Mouse (Mus musculus) left cerebral cortex, adult 2 months (tissue): ENCODE measurements at regions not wholly inside any gene's neighbourhood (a gene's known extent, or its start where the extent isn't known, plus 50 kb on each side); places are given as distances from the start of the nearest gene placed in this dataset.

Source experiments
- DNase-seq, 2 experiments: peaks; one replicate each; pipeline ENCODE4 v3.0.0; 2021 to 2022; ENCODE audit warnings: low spot score in 2 of 2, mixed read lengths in 1 of 2; ENCODE audit errors: extremely low spot score in 1 of 2
- H3K27ac ChIP-seq: fragments of 200-600 bp; 2 replicates; pipeline ENCODE4 v1.8.1; 2022
- H3K4me3 ChIP-seq: fragments of 200-600 bp; 2 replicates; pipeline ENCODE4 v1.8.1; 2022
- CTCF ChIP-seq: fragments of 200-600 bp; IDR thresholded peaks from 2 replicates; pipeline ENCODE4 v1.8.1; 2022; ENCODE audit warnings: antibody characterized with exemption, mild to moderate bottlenecking, moderate library complexity
- intact Hi-C: fragments of 180-260 bp; cut with DNase I; formaldehyde crosslinking; loops from one replicate; pipeline ENCODE4 v1.15.1; 2025

GRCm38 (mm10) chr6:140297561-140297960, 126.3 kb upstream of the Plekha5 start:
- H3K27ac ChIP-seq, result no peak overlapping the region
- intact Hi-C loops, result no loop called here
- DNase-seq, result no peak
- no peak for TF ChIP-seq CTCF
- no peak overlapping the region for H3K4me3 ChIP-seq

- no peak overlapping the region for H3K27ac ChIP-seq
- intact Hi-C loops, result no loop called here
- TF ChIP-seq CTCF, result no peak
- H3K4me3 ChIP-seq, result no peak overlapping the region
- no peak for DNase-seq
Measured at GRCm38 (mm10) chr6:140290109-140290508, 133.7 kb upstream of the Plekha5 start.

- H3K27ac ChIP-seq, result no peak overlapping the region
- intact Hi-C loops, result no loop called here
- TF ChIP-seq CTCF, result no peak
- no peak overlapping the region for H3K4me3 ChIP-seq
- DNase-seq, result no peak
Measured at GRCm38 (mm10) chr6:140288799-140289198, 135.1 kb upstream of the Plekha5 start.

GRCm38 (mm10) chr6:140282285-140282577, 141.6 kb upstream of the Plekha5 start:
- no peak for TF ChIP-seq CTCF
- H3K27ac ChIP-seq, result no peak overlapping the region
- intact Hi-C loops, result no loop called here
- no peak for DNase-seq
- H3K4me3 ChIP-seq, result no peak overlapping the region

GRCm38 (mm10) chr6:140281488-140282284, 142.2 kb upstream of the Plekha5 start:
- no peak for DNase-seq
- intact Hi-C loops, result no loop called here
- Histone ChIP-seq H3K4me3 (no peak overlapping the region), H3K27ac (no peak overlapping the region)
- TF ChIP-seq CTCF, result no peak

- no peak overlapping the region for H3K4me3 ChIP-seq
- TF ChIP-seq CTCF, result no peak
- H3K27ac ChIP-seq, result no peak overlapping the region
- intact Hi-C loops, result no loop called here
- no peak for DNase-seq
Measured at GRCm38 (mm10) chr6:140280817-140281475, 142.9 kb upstream of the Plekha5 start.

- DNase-seq, result no peak
- Histone ChIP-seq H3K27ac (no peak overlapping the region), H3K4me3 (no peak overlapping the region)
- TF ChIP-seq CTCF, result no peak
- intact Hi-C loops, result no loop called here
Measured at GRCm38 (mm10) chr6:140279736-140280370, 144.0 kb upstream of the Plekha5 start.

- intact Hi-C loops, result no loop called here
- DNase-seq, result no peak
- no peak overlapping the region for H3K27ac ChIP-seq
- TF ChIP-seq CTCF, result no peak
- H3K4me3 ChIP-seq, result no peak overlapping the region
Measured at GRCm38 (mm10) chr6:140278750-140279149, 145.1 kb upstream of the Plekha5 start.

- Histone ChIP-seq H3K4me3 (no peak overlapping the region), H3K27ac (no peak overlapping the region)
- TF ChIP-seq CTCF, result no peak
- intact Hi-C loops, result no loop called here
- no peak for DNase-seq
Measured at GRCm38 (mm10) chr6:140270592-140270991, 153.3 kb upstream of the Plekha5 start.

GRCm38 (mm10) chr6:140268315-140269070, 155.4 kb upstream of the Plekha5 start:
- no peak for TF ChIP-seq CTCF
- DNase-seq, result no peak
- H3K4me3 ChIP-seq, result no peak overlapping the region
- intact Hi-C loops, result no loop called here
- no peak overlapping the region for H3K27ac ChIP-seq

GRCm38 (mm10) chr6:140263920-140264319, 159.9 kb upstream of the Plekha5 start:
- no peak for DNase-seq
- no peak overlapping the region for H3K4me3 ChIP-seq
- intact Hi-C loops, result no loop called here
- no peak for TF ChIP-seq CTCF
- H3K27ac ChIP-seq, result no peak overlapping the region

GRCm38 (mm10) chr6:140261813-140262212, 162.0 kb upstream of the Plekha5 start:
- DNase-seq, result no peak
- intact Hi-C loops, result no loop called here
- TF ChIP-seq CTCF, result no peak
- no peak overlapping the region for H3K4me3 ChIP-seq
- H3K27ac ChIP-seq, result no peak overlapping the region
